Mouse (Mus musculus) testis, adult 2 months (tissue): ENCODE data around the gene Anapc15. TPM values are rescaled to one million over a fixed set of nuclear protein-coding genes. Genes with fewer than 3 reads are reported as not detected.
A peak's percentile ranks its signal among the peaks of the same experiment; 100 is the strongest.

Experiments used
- H3K27ac ChIP-seq: fragments of 200-500 bp; 2 replicates; pipeline ENCODE4 v1.5.1; 2012; ENCODE audit warnings: low read depth, low read length; ENCODE audit not compliant: control insufficient read depth, insufficient read depth
- H3K27me3 ChIP-seq: fragments of 200-500 bp; 2 replicates; pipeline ENCODE4 v1.6.1; 2012; ENCODE audit warnings: mild to moderate bottlenecking, low read length, moderate library complexity; ENCODE audit not compliant: control insufficient read depth, insufficient read depth
- H3K36me3 ChIP-seq: fragments of 200-500 bp; 2 replicates; pipeline ENCODE4 v1.6.1; 2012; ENCODE audit warnings: mild to moderate bottlenecking, low read length; ENCODE audit not compliant: control insufficient read depth, insufficient read depth
- H3K4me1 ChIP-seq: fragments of 200-500 bp; 2 replicates; pipeline ENCODE4 v1.6.1; 2012; ENCODE audit warnings: low read length; ENCODE audit not compliant: control insufficient read depth, insufficient read depth
- H3K4me3 ChIP-seq: fragments of 200-500 bp; 2 replicates; pipeline ENCODE4 v1.5.1; 2012; ENCODE audit warnings: low read depth, mild to moderate bottlenecking, low read length, moderate library complexity, mixed read lengths; ENCODE audit not compliant: control insufficient read depth
- CTCF ChIP-seq: fragments of 200-500 bp; IDR thresholded peaks from 2 replicates; pipeline ENCODE4 v1.5.1; 2012; ENCODE audit warnings: low read depth, mild to moderate bottlenecking, inconsistent platforms, low read length, moderate library complexity; ENCODE audit not compliant: control insufficient read depth, insufficient read depth, insufficient replicate concordance
- POLR2A ChIP-seq: fragments of 200-500 bp; IDR thresholded peaks from 2 replicates; pipeline ENCODE4 v1.6.1; 2012; ENCODE audit warnings: low read depth, mild to moderate bottlenecking, inconsistent platforms, low read length, moderate library complexity; ENCODE audit not compliant: control insufficient read depth
- polyA plus RNA-seq: library from polyadenylated mRNA; depleted of rRNA; stranded (reverse); fragments of >200 nt; gene quantifications from 2 replicates; pipeline ENCODE4 v1.2.3, GENCODE M21; 2012

Gene Anapc15
- polyA plus RNA-seq, 1 experiment = 83.4 TPM

DNA sequence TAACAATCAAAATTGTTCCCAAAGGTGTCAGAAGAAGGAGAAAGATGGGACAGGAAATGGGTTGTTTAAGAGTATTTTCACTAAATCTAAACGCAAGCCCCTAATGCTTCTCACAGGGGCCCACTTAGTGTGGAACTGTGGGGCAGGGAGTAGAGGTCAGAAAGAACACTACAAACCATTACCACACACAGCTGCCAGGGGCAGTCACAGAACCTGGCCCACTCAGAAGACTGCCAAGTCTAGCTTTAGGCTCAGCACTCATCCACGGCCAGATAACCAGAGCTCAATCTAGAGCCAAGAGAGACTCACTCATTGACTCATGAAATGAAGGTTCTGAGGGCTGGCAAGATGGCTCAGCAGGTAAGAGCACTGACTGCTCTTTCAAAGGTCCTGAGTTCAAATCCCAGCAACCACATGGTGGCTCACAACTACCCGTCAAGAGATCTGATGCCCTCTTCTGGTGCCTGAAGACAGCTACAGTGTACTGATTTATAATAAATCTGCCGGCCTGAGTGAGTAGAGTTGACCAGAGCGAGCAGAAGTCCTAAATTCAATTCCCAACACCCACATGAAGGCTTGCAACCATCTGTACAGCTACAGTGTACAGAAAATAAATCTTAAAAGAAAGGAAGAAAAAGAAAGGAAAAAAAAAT is 27.9 kb upstream of the Anapc15 start:
- no peak overlapping the region; the same call in 1 of the 2 replicates for H3K27ac ChIP-seq
- no peaks in the 10 kb centered on the region for H3K27me3 ChIP-seq
- peaks cover 13% of the 10 kb centered on the region for H3K4me1 ChIP-seq
- no peaks in the 10 kb centered on the region; the same call in none of the 2 replicates for H3K36me3 ChIP-seq
- H3K4me3 ChIP-seq = no peak overlapping the region; the same call in 1 of the 2 replicates
- TF ChIP-seq POLR2A = no peak
- TF ChIP-seq CTCF = no peak

DNA sequence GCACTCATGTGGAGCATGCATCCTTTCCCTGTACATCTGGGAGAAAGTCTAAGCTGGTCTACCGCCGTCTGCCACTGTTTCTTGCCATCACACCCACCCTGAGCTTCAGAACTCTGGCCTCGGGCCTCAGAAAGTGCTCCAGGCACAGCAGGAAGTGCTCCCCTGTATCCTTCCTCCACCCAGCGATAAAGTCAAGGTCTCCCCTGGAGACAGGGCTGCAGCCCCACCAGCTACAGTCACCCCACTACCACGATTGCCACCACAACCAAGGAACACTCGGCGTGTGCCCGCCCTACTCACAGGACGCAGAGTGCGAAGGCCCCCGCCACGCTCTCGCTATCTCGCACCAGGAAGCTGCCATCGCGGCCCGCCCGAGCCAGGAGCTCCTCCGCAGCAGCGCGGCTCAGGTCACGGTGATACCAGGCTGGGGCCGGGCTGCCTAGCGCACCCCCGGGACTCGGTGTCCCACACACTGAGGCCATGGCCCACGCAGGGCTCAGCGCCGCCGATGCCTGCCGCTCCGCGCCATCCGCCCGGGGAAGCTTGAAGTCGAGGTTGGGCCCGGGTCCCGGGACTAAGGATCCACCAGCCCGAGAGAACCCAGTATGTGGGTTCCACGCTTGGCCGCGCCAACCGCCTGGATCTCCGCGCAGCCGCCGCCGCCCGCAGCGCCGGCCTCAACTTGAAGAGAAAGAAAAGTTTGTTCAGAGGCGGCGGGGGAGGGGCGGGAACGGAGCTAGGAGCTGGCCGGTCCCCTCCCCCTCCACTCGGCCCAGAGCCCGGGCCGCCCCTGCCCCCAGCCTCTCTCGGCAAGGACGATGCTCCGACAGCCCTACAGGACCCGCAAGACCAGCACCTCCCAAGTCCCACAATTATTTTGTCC is 27.0 kb upstream of the Anapc15 start:
- Histone ChIP-seq H3K4me3 (peak overlapping the region; percentile 86), H3K27ac (peak overlapping the region; percentile 71), H3K36me3 (no peaks in the 10 kb centered on the region; the same call in none of the 2 replicates), H3K4me1 (peaks cover 13% of the 10 kb centered on the region), H3K27me3 (no peaks in the 10 kb centered on the region)
- no peak for TF ChIP-seq CTCF
- TF ChIP-seq POLR2A = peak; percentile 36; the same call in 1 of the 2 replicates

DNA sequence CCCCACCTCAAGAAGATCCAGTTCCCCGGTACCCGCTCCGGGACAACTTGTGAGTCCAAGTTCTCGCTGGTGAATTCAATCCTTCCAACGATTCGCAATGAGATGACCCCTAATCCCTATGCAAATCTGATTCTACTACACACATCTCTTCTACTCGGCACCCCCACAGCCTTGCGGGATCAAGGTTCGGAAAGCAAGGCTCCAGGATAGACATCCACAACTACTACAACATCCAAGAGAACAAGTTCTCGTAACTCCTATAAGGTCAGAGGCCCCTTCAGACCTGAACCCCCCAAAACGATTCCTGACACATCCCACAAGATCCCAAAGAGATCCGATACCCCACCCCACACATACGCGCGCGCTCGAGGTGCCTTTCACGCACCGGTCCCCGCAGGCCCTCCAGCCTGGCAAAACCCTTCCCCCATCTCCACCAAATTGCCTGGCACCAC is 26.3 kb upstream of the Anapc15 start:
- Histone ChIP-seq H3K36me3 (no peaks in the 10 kb centered on the region; the same call in none of the 2 replicates), H3K4me1 (peaks cover 13% of the 10 kb centered on the region), H3K27me3 (no peaks in the 10 kb centered on the region), H3K4me3 (peak overlapping the region; percentile 86), H3K27ac (peak overlapping the region; percentile 65)
- no peak for TF ChIP-seq CTCF
- TF ChIP-seq POLR2A = no peak

DNA sequence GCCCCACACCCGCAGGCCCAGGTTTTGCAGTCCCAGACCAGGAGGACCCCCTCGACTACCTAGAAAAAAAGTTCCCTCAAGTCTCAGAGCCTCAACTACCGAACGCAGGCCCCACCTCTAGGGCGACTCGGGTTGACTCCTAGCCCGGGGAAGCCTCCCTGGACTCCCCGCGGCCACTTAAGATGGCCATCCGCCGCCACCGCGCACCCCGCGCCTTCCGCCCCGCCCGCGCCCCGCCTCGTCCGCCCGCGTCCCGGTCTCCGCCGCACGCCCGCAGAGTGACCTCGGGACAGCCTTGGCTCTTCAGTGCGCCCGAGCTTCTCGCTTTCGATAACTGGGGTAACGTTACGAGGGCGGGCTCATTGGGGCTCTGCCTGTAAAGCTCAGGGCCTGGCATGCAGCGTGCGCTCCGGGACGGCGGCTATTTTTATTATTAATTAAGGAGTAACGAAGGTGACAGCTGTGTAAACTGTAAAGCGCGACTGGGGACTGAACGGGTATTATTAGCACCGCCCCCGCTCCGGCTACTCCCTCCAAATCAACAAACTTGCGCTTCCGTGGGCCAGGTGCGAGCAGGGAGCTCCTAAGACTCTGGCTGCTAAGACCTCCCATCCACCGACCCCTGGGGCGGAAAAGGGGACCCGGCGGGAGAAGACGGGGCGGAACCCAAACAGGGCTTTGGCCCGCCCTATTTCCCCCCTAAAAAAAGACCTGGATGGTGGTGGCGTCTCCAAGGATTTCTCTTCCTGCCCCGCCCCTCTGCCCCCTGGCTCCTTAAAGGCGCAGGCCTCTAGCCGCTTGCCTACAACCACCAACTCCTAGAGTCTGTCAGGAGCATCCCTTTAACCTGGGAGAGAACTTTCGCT is 25.7 kb upstream of the Anapc15 start, which contains the start of gene Inppl1:
Inppl1 (minus strand) TSS at position 624 of the 866 bp plus-strand sequence.
- H3K4me3 ChIP-seq = peak within 1 kb of the TSS; percentile 86
- TF ChIP-seq POLR2A (peak; percentile 31), CTCF (no peak)
- H3K27me3 ChIP-seq = no peaks in the 10 kb centered on the region
- peak within 1 kb of the TSS; percentile 73 for H3K27ac ChIP-seq
- no peaks in the 10 kb centered on the region; the same call in none of the 2 replicates for H3K36me3 ChIP-seq
- peaks cover 13% of the 10 kb centered on the region for H3K4me1 ChIP-seq

DNA sequence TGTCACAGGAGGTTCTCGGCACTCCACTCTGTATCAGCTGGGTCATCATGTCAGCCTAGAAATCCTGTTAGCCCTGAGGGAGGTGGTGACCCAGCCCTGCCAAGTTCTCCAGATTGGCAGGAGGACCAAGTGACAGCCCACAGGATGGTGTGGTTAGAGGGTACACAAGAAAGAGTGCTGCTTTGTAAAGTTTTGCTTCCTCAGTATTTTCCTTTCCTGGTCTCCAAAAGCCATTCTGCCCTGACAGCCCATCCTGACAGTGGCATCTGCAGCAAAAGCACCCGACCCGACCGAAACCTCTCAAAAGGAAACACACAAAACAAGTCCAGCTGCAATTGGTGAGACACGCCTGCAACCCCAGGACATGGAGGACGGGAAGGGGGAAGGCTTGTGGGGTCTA is 19.3 kb upstream of the Anapc15 start:
- no peaks in the 10 kb centered on the region; the same call in none of the 2 replicates for H3K36me3 ChIP-seq
- no peaks in the 10 kb centered on the region for H3K4me1 ChIP-seq
- H3K27me3 ChIP-seq = no peaks in the 10 kb centered on the region
- TF ChIP-seq CTCF (no peak), POLR2A (no peak)
- H3K27ac ChIP-seq = no peak overlapping the region
- H3K4me3 ChIP-seq = no peak overlapping the region

DNA sequence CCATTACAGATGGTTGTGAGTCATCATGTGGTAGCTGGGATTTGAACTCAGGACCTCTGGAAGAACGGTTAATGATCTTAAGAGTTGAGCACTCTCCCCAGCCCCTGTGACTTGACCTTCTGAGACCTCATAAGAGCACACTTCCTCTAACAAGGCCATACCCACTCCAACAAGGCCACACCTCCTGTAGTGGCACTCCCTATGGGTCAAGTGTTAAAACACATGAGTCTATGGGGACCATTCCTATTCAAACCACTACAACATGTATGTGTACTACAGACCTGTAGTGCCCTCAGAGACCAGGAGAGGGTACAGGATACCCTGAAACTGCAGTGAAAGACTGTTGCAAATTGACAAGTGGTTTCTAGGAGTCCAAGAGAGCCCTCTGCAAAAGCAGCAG is 15.6 kb upstream of the Anapc15 start:
- TF ChIP-seq POLR2A (no peak), CTCF (no peak)
- no peaks in the 10 kb centered on the region for H3K36me3 ChIP-seq
- no peak overlapping the region for H3K27ac ChIP-seq
- no peaks in the 10 kb centered on the region for H3K4me1 ChIP-seq
- H3K4me3 ChIP-seq = no peak overlapping the region
- no peaks in the 10 kb centered on the region for H3K27me3 ChIP-seq
